Mouse (Mus musculus) ES-Bruce4 (cell line): Measurements from ENCODE around the gene Slc38a3. TPM values are rescaled to one million over a fixed set of nuclear protein-coding genes. Genes with fewer than 3 reads are reported as not detected.

ENCODE experiments used
- H3K27ac ChIP-seq: 2 replicates; pipeline ENCODE4 v1.5.1; 2012; ENCODE audit warnings: low read length, inconsistent platforms; ENCODE audit not compliant: insufficient read depth
- H3K27me3 ChIP-seq: 2 replicates; pipeline ENCODE4 v1.6.1; 2012; ENCODE audit warnings: mild to moderate bottlenecking, low read length, inconsistent platforms; ENCODE audit not compliant: control insufficient read depth, poor library complexity, insufficient read depth, severe bottlenecking
- H3K36me3 ChIP-seq: 2 replicates; pipeline ENCODE4 v1.6.1; 2012; ENCODE audit warnings: inconsistent platforms, mild to moderate bottlenecking, low read length, moderate library complexity; ENCODE audit not compliant: control insufficient read depth, poor library complexity, insufficient read depth, severe bottlenecking
- H3K4me1 ChIP-seq: one replicate; pipeline ENCODE4 v1.8.1; 2011; ENCODE audit warnings: low read length; ENCODE audit not compliant: control insufficient read depth, insufficient read depth
- H3K4me3 ChIP-seq: 2 replicates; pipeline ENCODE4 v1.5.1; 2011; ENCODE audit warnings: low read depth, mild to moderate bottlenecking, low read length
- H3K9ac ChIP-seq: 2 replicates; pipeline ENCODE4 v1.6.1; 2012; ENCODE audit warnings: low read depth, mild to moderate bottlenecking, inconsistent platforms; ENCODE audit not compliant: poor library complexity, severe bottlenecking
- H3K9me3 ChIP-seq: replicated peaks from 2 replicates; pipeline ENCODE4 v1.6.1; 2012; ENCODE audit warnings: mild to moderate bottlenecking, low read length, inconsistent platforms; ENCODE audit not compliant: control insufficient read depth, poor library complexity, insufficient read depth, severe bottlenecking
- CTCF ChIP-seq: IDR thresholded peaks from one replicate; pipeline ENCODE4 v1.8.1; 2011; ENCODE audit warnings: low read depth, low read length
- EP300 ChIP-seq: IDR thresholded peaks from 2 replicates; pipeline ENCODE4 v1.6.1; 2011; ENCODE audit warnings: low read depth, low read length; ENCODE audit not compliant: insufficient read depth
- POLR2A ChIP-seq: IDR thresholded peaks from one replicate; pipeline ENCODE4 v1.8.1; 2011; ENCODE audit warnings: low read length; ENCODE audit not compliant: insufficient read depth
- polyA plus RNA-seq: library from polyadenylated mRNA; stranded (reverse); fragments of >200 nt; gene quantifications from 2 replicates; pipeline ENCODE4 v1.2.4, GENCODE M21; 2011; ENCODE audit warnings: low read depth; ENCODE audit not compliant: missing spikeins, insufficient read depth, insufficient read length

The Slc38a3 gene
- polyA plus RNA-seq, 1 experiment, result 8.1 TPM

- TF ChIP-seq POLR2A (no peak), CTCF (no peak), EP300 (no peak)
- Histone ChIP-seq H3K27ac (no peak overlapping the region), H3K9me3 (no peaks in the 10 kb centered on the region), H3K9ac (no peak overlapping the region), H3K4me1 (peaks cover 8% of the 10 kb centered on the region), H3K36me3 (no peaks in the 10 kb centered on the region), H3K27me3 (no peaks in the 10 kb centered on the region), H3K4me3 (no peak overlapping the region)
Observed at GRCm38 (mm10) chr9:107637070-107637469, 32.3 kb downstream of the Slc38a3 start.

GRCm38 (mm10) chr9:107635279-107636028 is 33.9 kb downstream of the Slc38a3 start, which contains the start of gene Gnai2:
Gene Gnai2, minus strand, starts transcription at chr9:107635367.
- no peaks in the 10 kb centered on the region for H3K36me3 ChIP-seq
- H3K9ac ChIP-seq, result peak within 1 kb of the TSS; percentile 89
- H3K4me3 ChIP-seq, result peak within 1 kb of the TSS; percentile 84
- H3K4me1 ChIP-seq, result peaks cover 12% of the 10 kb centered on the region
- peak within 1 kb of the TSS; percentile 74 for H3K27ac ChIP-seq
- H3K27me3 ChIP-seq, result no peaks in the 10 kb centered on the region
- no peaks in the 10 kb centered on the region for H3K9me3 ChIP-seq
- TF ChIP-seq CTCF (no peak), EP300 (0 out of 2 replicates have a peak, but pooled peaks have one; percentile 9), POLR2A (peak; percentile 75)

- Histone ChIP-seq H3K27me3 (no peaks in the 10 kb centered on the region), H3K9me3 (no peaks in the 10 kb centered on the region), H3K36me3 (no peaks in the 10 kb centered on the region), H3K4me3 (peak overlapping the region; percentile 84), H3K4me1 (peaks cover 9% of the 10 kb centered on the region), H3K27ac (no peak overlapping the region), H3K9ac (peak overlapping the region; percentile 89)
- TF ChIP-seq POLR2A, result no peak
- no peak for TF ChIP-seq EP300
- TF ChIP-seq CTCF, result no peak
Observed at GRCm38 (mm10) chr9:107634406-107635278, 34.7 kb downstream of the Slc38a3 start.

GRCm38 (mm10) chr9:107633661-107634405 is 35.5 kb downstream of the Slc38a3 start:
- Histone ChIP-seq H3K9me3 (no peaks in the 10 kb centered on the region), H3K4me1 (peaks cover 9% of the 10 kb centered on the region), H3K4me3 (peak overlapping the region; percentile 84), H3K27me3 (no peaks in the 10 kb centered on the region), H3K9ac (peak overlapping the region; percentile 89), H3K27ac (no peak overlapping the region), H3K36me3 (no peaks in the 10 kb centered on the region)
- TF ChIP-seq CTCF, result no peak
- TF ChIP-seq EP300, result no peak
- no peak for TF ChIP-seq POLR2A

- Histone ChIP-seq H3K4me3 (peak overlapping the region; percentile 84), H3K27ac (no peak overlapping the region), H3K27me3 (no peaks in the 10 kb centered on the region), H3K9me3 (no peaks in the 10 kb centered on the region), H3K4me1 (peaks cover 12% of the 10 kb centered on the region), H3K9ac (peak overlapping the region; percentile 89), H3K36me3 (no peaks in the 10 kb centered on the region)
- TF ChIP-seq POLR2A (no peak), CTCF (no peak), EP300 (no peak)
Observed at GRCm38 (mm10) chr9:107633091-107633660, 36.2 kb downstream of the Slc38a3 start.
